Mouse (Mus musculus): ENCODE data around the gene Fam187b. TPM values are rescaled to one million over a fixed set of nuclear protein-coding genes. Genes with fewer than 3 reads are reported as not detected.
"Not testable (repeated sequence)": the region's sequence is repeated elsewhere in the genome, so short reads cannot be mapped to it uniquely, and the experiment has no call there.

Fam187b gene
- polyA plus RNA-seq (2016; fragmentation: Nextera tagmentation; extraction: Ambion mirVana), result 1.4 and 2.0 TPM in 2 replicates

DNA sequence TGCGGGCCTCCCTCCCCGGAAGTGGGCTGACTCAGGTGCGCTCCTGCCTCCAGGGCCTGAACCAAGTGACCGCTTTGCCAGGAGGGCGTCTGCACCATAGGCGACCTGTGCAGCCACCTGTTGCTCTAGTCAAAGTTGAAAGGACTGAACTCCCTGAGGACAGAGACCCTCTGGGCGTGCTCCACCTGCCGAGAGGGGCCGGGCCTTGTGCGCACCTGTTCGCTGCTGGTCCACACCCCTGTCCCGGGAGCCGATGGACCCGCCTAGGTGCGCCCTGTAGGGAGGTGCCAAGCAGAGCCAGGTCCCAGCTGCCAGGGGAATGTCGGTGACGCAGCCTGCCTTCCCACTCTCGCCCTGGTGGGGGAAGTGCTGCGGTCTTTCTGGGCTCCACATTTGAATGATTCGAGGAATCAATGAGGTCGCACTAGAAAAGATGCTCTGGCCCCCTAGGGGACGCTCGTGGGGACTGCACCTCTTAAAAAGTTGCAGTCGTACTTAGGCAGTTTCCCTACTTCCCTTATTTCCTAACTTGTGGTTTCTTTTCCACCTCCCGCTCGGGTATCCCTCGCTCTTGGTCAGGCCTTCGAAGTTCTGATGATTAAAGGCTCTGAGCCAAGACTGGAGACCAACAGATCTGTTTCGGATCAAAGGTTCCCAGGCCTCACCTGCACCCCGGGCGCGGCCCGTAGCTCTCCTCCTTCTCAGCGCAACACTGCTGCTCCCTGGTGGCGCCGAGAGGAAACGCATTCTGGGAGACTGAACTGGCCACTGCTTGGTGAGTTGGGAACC lies at the start of gene Fam187b:
Fam187b (plus strand) TSS at position 290 of the 789 bp plus-strand sequence.
- Histone ChIP-seq H3K27ac (peak within 1 kb of the TSS; percentile 84), H3K4me3 (peak within 1 kb of the TSS; percentile 55)
- under 1% methylated on average over 37 of the region's 37 CpGs for WGBS

GRCm38 (mm10) chr7:30924071-30924470 lies 49.5 kb upstream of the Fam187b start:
- no peaks in the 10 kb centered on the region for H3K4me1 ChIP-seq (replicated peaks)
- H3K36me3 ChIP-seq, result no peaks in the 10 kb centered on the region
- 79% methylated on average over 3 of the region's 3 CpGs for WGBS
- DNase-seq (ENCODE audit: low spot score), result no peak
- no peaks in the 10 kb centered on the region for H3K27me3 ChIP-seq (ENCODE audit: insufficient read depth, poor library complexity, severe bottlenecking)
- no peaks in the 10 kb centered on the region for H3K9me3 ChIP-seq
- H3K27ac ChIP-seq, result no peak overlapping the region
- H3K4me3 ChIP-seq, result no peak overlapping the region

More for the DNA sequence above, at the start of gene Fam187b:
- DNase-seq (ENCODE audit: low spot score), result peak; percentile 89
- H3K27me3 ChIP-seq (ENCODE audit: insufficient read depth, poor library complexity, severe bottlenecking), result peaks cover 21% of the 10 kb centered on the region
- no peaks in the 10 kb centered on the region for H3K9me3 ChIP-seq
- peaks cover 19% of the 10 kb centered on the region for H3K4me1 ChIP-seq (replicated peaks)
- H3K36me3 ChIP-seq, result peaks cover 17% of the 10 kb centered on the region

GRCm38 (mm10) chr7:30924581-30924980 lies 49.0 kb upstream of the Fam187b start, which contains the start of gene Hamp2:
Gene Hamp2, minus strand, starts transcription at chr7:30924681.
- H3K4me1 ChIP-seq (replicated peaks); H3K36me3 ChIP-seq; H3K27ac ChIP-seq; H3K4me3 ChIP-seq; H3K27me3 ChIP-seq (ENCODE audit: insufficient read depth, poor library complexity, severe bottlenecking); H3K9me3 ChIP-seq; DNase-seq (ENCODE audit: low spot score): not testable (repeated sequence)
- WGBS, result 80% methylated on average over 2 of the region's 2 CpGs

- not testable (repeated sequence) for H3K36me3 ChIP-seq; H3K27me3 ChIP-seq (ENCODE audit: insufficient read depth, poor library complexity, severe bottlenecking); H3K4me1 ChIP-seq (replicated peaks); H3K27ac ChIP-seq; H3K9me3 ChIP-seq; H3K4me3 ChIP-seq; DNase-seq (ENCODE audit: low spot score)
- WGBS, result 77% methylated on average over 6 of the region's 6 CpGs
These were observed 38.0 kb upstream of the Fam187b start for GRCm38 (mm10) chr7:30935422-30936099.

GRCm38 (mm10) chr7:30940070-30940469 lies 33.5 kb upstream of the Fam187b start:
- not testable (repeated sequence) for H3K9me3 ChIP-seq; H3K4me3 ChIP-seq; H3K27me3 ChIP-seq (ENCODE audit: insufficient read depth, poor library complexity, severe bottlenecking); H3K4me1 ChIP-seq (replicated peaks); H3K36me3 ChIP-seq; DNase-seq (ENCODE audit: low spot score); H3K27ac ChIP-seq
- 88% methylated on average over 1 of the region's 1 CpGs for WGBS

DNA sequence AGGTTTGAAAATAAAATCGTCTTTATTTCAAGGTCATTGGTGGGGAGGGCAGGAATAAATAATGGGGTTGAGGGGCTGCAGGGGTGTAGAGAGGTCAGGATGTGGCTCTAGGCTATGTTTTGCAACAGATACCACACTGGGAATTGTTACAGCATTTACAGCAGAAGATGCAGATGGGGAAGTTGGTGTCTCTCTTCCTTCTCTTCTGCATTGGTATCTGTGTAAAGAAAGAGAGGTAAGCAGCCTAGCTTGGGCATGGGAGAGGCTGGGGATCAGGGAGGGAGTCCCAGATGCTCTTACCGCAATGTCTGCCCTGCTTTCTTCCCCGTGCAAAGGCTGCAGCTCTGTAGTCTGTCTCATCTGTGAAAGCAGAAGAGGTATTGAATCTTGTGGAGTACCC lies 31.2 kb upstream of the Fam187b start:
- H3K27me3 ChIP-seq (ENCODE audit: insufficient read depth, poor library complexity, severe bottlenecking); H3K4me3 ChIP-seq; H3K27ac ChIP-seq; H3K4me1 ChIP-seq (replicated peaks); H3K9me3 ChIP-seq; DNase-seq (ENCODE audit: low spot score): not testable (repeated sequence)
- H3K36me3 ChIP-seq, result peaks cover 17% of the 10 kb centered on the region
- WGBS, result 61% methylated on average over 3 of the region's 3 CpGs

DNA sequence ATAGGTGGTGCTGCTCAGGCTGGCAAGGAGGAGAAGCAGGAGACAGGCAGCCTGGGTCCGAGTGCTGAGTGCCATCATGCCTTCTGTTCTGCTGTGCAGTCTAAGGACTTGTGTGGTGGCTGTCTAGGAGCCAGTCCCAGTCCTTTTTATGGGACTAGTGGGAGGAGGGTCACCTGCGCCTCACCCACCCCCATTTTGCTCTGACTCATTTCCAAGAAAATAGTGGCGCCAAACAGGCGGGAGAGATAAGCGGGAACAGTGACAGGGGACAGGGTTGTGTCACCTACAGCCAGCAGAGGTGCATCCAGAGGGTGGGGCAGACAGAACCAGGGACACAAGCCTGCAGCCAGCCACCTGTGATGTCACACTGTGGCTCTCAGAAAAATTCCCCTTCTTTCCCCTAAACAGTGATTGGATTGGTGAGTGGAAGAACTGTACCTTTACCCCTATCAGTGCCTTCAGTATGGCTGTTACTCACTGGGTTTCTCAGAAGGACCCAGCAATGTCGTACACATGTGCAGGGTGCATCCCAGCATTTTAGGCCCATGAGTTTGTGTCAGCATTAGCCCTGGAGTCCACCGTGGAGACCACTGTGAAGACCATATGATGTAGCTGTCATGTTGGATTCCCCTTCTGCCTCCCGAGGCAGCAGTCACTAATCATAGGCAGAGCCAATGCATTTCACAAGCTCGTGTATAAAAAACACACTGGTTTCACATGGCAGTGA lies 29.5 kb upstream of the Fam187b start, which contains the start of gene Hamp:
Hamp (minus strand) TSS at position 124 of the 727 bp plus-strand sequence.
- DNase-seq (ENCODE audit: low spot score), result no peak
- no peaks in the 10 kb centered on the region for H3K9me3 ChIP-seq
- peaks cover 29% of the 10 kb centered on the region for H3K36me3 ChIP-seq
- WGBS, result 71% methylated on average over 9 of the region's 9 CpGs
- no peak within 1 kb of the TSS for H3K27ac ChIP-seq
- H3K27me3 ChIP-seq (ENCODE audit: insufficient read depth, poor library complexity, severe bottlenecking), result no peaks in the 10 kb centered on the region
- no peak within 1 kb of the TSS for H3K4me3 ChIP-seq
- no peaks in the 10 kb centered on the region for H3K4me1 ChIP-seq (replicated peaks)

GRCm38 (mm10) chr7:30944706-30945105 lies 28.9 kb upstream of the Fam187b start:
- H3K4me3 ChIP-seq; H3K4me1 ChIP-seq (replicated peaks); DNase-seq (ENCODE audit: low spot score); H3K27me3 ChIP-seq (ENCODE audit: insufficient read depth, poor library complexity, severe bottlenecking); H3K27ac ChIP-seq; H3K9me3 ChIP-seq: not testable (repeated sequence)
- 76% methylated on average over 2 of the region's 2 CpGs for WGBS
- H3K36me3 ChIP-seq, result peaks cover 34% of the 10 kb centered on the region

GRCm38 (mm10) chr7:30945466-30945865 lies 28.1 kb upstream of the Fam187b start:
- 94% methylated on average over 7 of the region's 7 CpGs for WGBS
- H3K36me3 ChIP-seq, result peaks cover 42% of the 10 kb centered on the region
- not testable (repeated sequence) for H3K4me3 ChIP-seq; DNase-seq (ENCODE audit: low spot score); H3K9me3 ChIP-seq; H3K27me3 ChIP-seq (ENCODE audit: insufficient read depth, poor library complexity, severe bottlenecking); H3K4me1 ChIP-seq (replicated peaks); H3K27ac ChIP-seq

DNA sequence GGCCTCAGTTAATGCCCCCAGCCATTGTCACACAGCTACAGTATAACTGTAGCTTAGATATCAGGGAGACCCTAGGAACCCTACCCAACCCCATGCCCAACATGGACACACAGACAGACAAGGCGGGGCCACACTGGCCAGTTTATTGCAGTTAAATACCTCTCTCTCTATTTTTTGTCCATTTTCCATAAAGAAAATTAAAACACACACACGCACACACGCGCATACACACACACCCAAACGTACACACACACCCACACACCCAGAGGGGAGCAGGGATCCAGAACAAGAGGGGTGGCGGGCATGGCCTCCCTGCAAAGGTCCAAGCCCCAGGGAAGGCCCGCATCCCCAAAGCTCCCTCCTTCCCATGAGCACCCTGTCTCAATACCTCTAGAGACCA lies 27.7 kb upstream of the Fam187b start:
- WGBS, result 96% methylated on average over 7 of the region's 7 CpGs

DNA sequence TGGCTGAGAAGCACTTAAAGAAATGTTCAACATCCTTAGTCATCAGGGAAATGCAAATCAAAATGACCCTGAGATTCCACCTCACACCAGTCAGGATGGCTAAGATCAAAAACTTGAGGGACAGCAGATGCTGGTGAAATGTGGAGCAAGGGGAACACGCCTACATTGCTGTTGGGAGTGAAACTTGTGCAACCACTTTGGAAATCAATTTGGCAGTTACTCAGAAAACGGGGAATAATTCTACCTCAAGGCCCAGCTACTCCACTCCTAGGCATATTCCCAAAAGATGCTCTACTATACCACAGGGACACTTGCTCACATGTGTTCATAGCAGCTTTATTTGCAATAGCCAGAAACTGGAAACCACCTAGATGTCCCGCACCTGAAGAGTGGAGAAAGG lies 23.7 kb upstream of the Fam187b start:
- not testable (repeated sequence) for H3K4me3 ChIP-seq; H3K9me3 ChIP-seq; H3K27me3 ChIP-seq (ENCODE audit: insufficient read depth, poor library complexity, severe bottlenecking); DNase-seq (ENCODE audit: low spot score); H3K27ac ChIP-seq; H3K4me1 ChIP-seq (replicated peaks)
- peaks cover 86% of the 10 kb centered on the region for H3K36me3 ChIP-seq
- WGBS, result 92% methylated on average over 3 of the region's 3 CpGs

More for the DNA sequence above, 27.7 kb upstream of the Fam187b start:
- no peaks in the 10 kb centered on the region for H3K4me1 ChIP-seq (replicated peaks)
- H3K27ac ChIP-seq, result no peak overlapping the region
- DNase-seq (ENCODE audit: low spot score), result no peak
- no peak overlapping the region for H3K4me3 ChIP-seq
- H3K9me3 ChIP-seq, result no peaks in the 10 kb centered on the region
- peaks cover 46% of the 10 kb centered on the region for H3K36me3 ChIP-seq
- H3K27me3 ChIP-seq (ENCODE audit: insufficient read depth, poor library complexity, severe bottlenecking), result no peaks in the 10 kb centered on the region

DNA sequence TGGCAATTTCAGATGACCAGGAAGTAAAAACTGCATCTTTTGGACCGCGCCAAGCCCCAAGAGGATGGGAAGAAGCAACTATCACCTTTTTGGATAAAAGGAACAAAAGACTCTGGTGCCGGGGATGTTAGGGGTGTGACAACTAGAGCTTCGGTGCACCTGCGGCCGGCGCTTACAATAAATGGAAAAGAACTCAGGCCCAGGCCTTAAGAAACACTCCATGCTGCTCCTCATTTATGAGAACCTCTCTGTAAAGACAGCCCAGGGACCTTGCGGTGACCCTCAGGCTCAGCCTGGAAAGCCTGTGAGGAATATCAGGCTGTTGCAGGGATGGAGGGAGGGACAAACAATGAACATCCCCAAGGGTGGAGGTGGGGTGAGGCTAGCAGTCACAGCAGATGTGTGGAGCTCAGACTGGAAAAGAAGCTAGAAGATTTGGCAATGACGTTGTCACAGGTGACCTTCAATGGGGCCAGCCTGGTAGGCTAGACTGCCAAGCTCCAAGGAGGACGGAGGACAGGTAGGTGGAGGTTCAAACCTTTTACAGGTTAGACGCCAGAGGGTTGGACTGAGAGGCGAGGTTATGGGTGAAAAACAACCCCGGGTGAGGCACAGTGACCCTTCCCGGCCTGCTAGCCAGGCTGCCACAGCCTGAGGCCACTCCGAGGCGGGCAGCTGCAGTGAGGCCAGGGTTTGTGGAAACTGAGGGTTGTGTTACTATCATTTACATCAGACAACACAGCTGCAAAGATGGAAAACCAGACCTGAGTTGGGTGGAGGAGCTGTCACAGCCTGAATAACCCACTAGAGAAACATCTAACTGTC lies 20.9 kb upstream of the Fam187b start:
- H3K36me3 ChIP-seq, result peaks cover 73% of the 10 kb centered on the region
- no peak overlapping the region for H3K27ac ChIP-seq
- H3K27me3 ChIP-seq (ENCODE audit: insufficient read depth, poor library complexity, severe bottlenecking), result no peaks in the 10 kb centered on the region
- no peaks in the 10 kb centered on the region for H3K9me3 ChIP-seq
- H3K4me1 ChIP-seq (replicated peaks), result peaks cover 10% of the 10 kb centered on the region
- no peak for DNase-seq (ENCODE audit: low spot score)
- H3K4me3 ChIP-seq, result no peak overlapping the region
- 95% methylated on average over 16 of the region's 16 CpGs for WGBS
